In the genomic region with DNA sequence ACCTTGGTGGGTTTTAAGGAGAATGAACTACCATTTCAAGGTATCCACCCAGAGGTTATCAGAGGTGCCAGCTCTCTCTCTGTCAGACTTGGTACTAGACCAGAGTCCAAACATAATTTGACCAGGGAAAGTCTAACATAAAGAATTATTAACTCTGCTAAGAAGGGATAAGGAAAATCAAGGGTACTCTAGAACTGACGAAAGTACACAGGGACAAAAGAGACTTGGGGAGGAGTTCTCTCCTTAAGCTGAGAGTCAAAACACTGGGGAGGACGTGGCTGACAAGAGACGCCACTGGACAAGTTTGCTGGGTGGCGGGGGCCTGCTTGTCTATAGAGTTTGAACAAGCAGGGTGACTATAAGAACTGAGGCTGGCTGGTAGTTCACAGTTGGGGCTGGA, we compare ENCODE assay signal across 24 mouse cellular contexts. TPM values are rescaled to one million over a fixed set of nuclear protein-coding genes. Genes with fewer than 3 reads are reported as not detected.
DNase-seq lines count a peak whose midpoint lies in the region; ATAC-seq and TF ChIP-seq lines count a peak whose summit lies in the region.
"Had no signal": no experiment of that assay in that cellular context is flagged by ENCODE, and none has a peak within 500 bp of the region (broad histone marks: within the 10 kb centered on the region; RNA-seq: fewer than 3 reads in every experiment).

No protein-coding gene starts in this region.

- no peak overlapping the region for H3K9ac ChIP-seq in liver, embryonic 15.5 days
- no peak overlapping the region for H3K9ac ChIP-seq in liver, embryonic 12.5 days
- no peak overlapping the region for H3K9ac ChIP-seq in intestine, embryonic 15.5 days
- H3K9ac ChIP-seq in intestine, postnatal 0 days (ENCODE audit: low read depth, low read length): 0 out of 2 replicates have a peak overlapping the region, but pooled peaks have one; percentile 7
- H3K9ac ChIP-seq in stomach, embryonic 16.5 days (ENCODE audit: low read length): no peak overlapping the region
- no peak overlapping the region for H3K9ac ChIP-seq in hindbrain, embryonic 13.5 days
- no peak overlapping the region for H3K9ac ChIP-seq in forebrain, embryonic 13.5 days
- H3K9ac ChIP-seq: heart, embryonic 12.5 days; heart, embryonic 15.5 days; hindbrain, embryonic 14.5 days had no signal

- H3K27ac ChIP-seq in liver, embryonic 15.5 days (replicated peaks): peak overlapping the region; percentile 19; the same call in 1 of the 2 replicates
- no peak overlapping the region for H3K27ac ChIP-seq in liver, embryonic 12.5 days
- H3K27ac ChIP-seq in intestine, embryonic 15.5 days: no peak overlapping the region
- H3K27ac ChIP-seq in intestine, postnatal 0 days (ENCODE audit: low read depth, low read length): peak overlapping the region; percentile 86
- peak overlapping the region; percentile 56 for H3K27ac ChIP-seq in stomach, embryonic 16.5 days (ENCODE audit: low read length)
- H3K27ac ChIP-seq in hindbrain, embryonic 13.5 days: no peak overlapping the region
- no peak overlapping the region for H3K27ac ChIP-seq in forebrain, embryonic 13.5 days
- H3K27ac ChIP-seq: forebrain, embryonic 10.5 days; heart, embryonic 15.5 days; hindbrain, embryonic 10.5 days; hindbrain, embryonic 14.5 days had no signal

- H3K4me3 ChIP-seq in liver, embryonic 15.5 days (replicated peaks): no peak overlapping the region
- H3K4me3 ChIP-seq in liver, embryonic 12.5 days: no peak overlapping the region
- H3K4me3 ChIP-seq in intestine, embryonic 15.5 days (replicated peaks): no peak overlapping the region
- H3K4me3 ChIP-seq in intestine, postnatal 0 days (ENCODE audit: low read depth, low read length): no peak overlapping the region
- H3K4me3 ChIP-seq in stomach, embryonic 16.5 days (replicated peaks; ENCODE audit: low read length): no peak overlapping the region
- no peak overlapping the region for H3K4me3 ChIP-seq in hindbrain, embryonic 13.5 days
- no peak overlapping the region for H3K4me3 ChIP-seq in forebrain, embryonic 13.5 days
- H3K4me3 ChIP-seq: forebrain, embryonic 10.5 days; heart, embryonic 12.5 days; heart, embryonic 15.5 days; hindbrain, embryonic 10.5 days had no signal

- H3K36me3 ChIP-seq in liver, embryonic 15.5 days (replicated peaks): no peaks in the 10 kb centered on the region
- H3K36me3 ChIP-seq in liver, embryonic 12.5 days: no peaks in the 10 kb centered on the region
- no peaks in the 10 kb centered on the region for H3K36me3 ChIP-seq in intestine, embryonic 15.5 days
- no peaks in the 10 kb centered on the region; the same call in 1 of the 2 replicates for H3K36me3 ChIP-seq in intestine, postnatal 0 days (ENCODE audit: control insufficient read depth, insufficient read depth)
- H3K36me3 ChIP-seq in stomach, embryonic 16.5 days (ENCODE audit: control insufficient read depth, insufficient read depth, low read length): no peaks in the 10 kb centered on the region
- H3K36me3 ChIP-seq in hindbrain, embryonic 13.5 days: no peaks in the 10 kb centered on the region
- no peaks in the 10 kb centered on the region for H3K36me3 ChIP-seq in forebrain, embryonic 13.5 days (ENCODE audit: poor library complexity, severe bottlenecking)
- H3K36me3 ChIP-seq: forebrain, embryonic 10.5 days; heart, embryonic 12.5 days; heart, embryonic 15.5 days; hindbrain, embryonic 10.5 days had no signal

- ATAC-seq in liver, embryonic 15.5 days (ENCODE audit: insufficient read depth): no peak
- no peak for ATAC-seq in liver, embryonic 12.5 days
- 0 out of 2 replicates have a peak, but pooled peaks have one; percentile 2 for ATAC-seq in intestine, embryonic 15.5 days
- ATAC-seq in intestine, postnatal 0 days: peak; percentile 29
- no peak for ATAC-seq in stomach, embryonic 16.5 days (ENCODE audit: insufficient read depth, low FRiP score)
- ATAC-seq in hindbrain, embryonic 13.5 days (ENCODE audit: low FRiP score): no peak
- no peak for ATAC-seq in forebrain, embryonic 13.5 days
- ATAC-seq: activated CD4-positive, CD25-positive, alpha-beta regulatory T cell, adult 4 months; forebrain, embryonic 14.5 days had no signal

- WGBS in liver, embryonic 15.5 days (ENCODE audit: insufficient replicate concordance): 77% methylated on average over 4 of the region's 4 CpGs
- WGBS in liver, embryonic 12.5 days (ENCODE audit: insufficient replicate concordance): 79% methylated on average over 4 of the region's 4 CpGs
- WGBS in intestine, embryonic 15.5 days: 67% methylated on average over 4 of the region's 4 CpGs
- 44% methylated on average over 4 of the region's 4 CpGs for WGBS in intestine, postnatal 0 days
- WGBS in stomach, embryonic 16.5 days: 64% methylated on average over 4 of the region's 4 CpGs
- 90% methylated on average over 4 of the region's 4 CpGs for WGBS in hindbrain, embryonic 13.5 days
- 83% methylated on average over 4 of the region's 4 CpGs for WGBS in forebrain, embryonic 13.5 days

- H3K4me1 ChIP-seq in liver, embryonic 15.5 days (replicated peaks): peaks cover 68% of the 10 kb centered on the region
- peaks cover 79% of the 10 kb centered on the region for H3K4me1 ChIP-seq in liver, embryonic 12.5 days
- 0 out of 2 replicates have a peak, but pooled peaks cover 14% of the 10 kb centered on the region for H3K4me1 ChIP-seq in intestine, embryonic 15.5 days (replicated peaks)
- peaks cover 18% of the 10 kb centered on the region for H3K4me1 ChIP-seq in intestine, postnatal 0 days (replicated peaks; ENCODE audit: control insufficient read depth, insufficient read depth, low read length)
- H3K4me1 ChIP-seq in stomach, embryonic 16.5 days (ENCODE audit: control insufficient read depth, insufficient read depth, low read length): peaks cover 25% of the 10 kb centered on the region
- no peaks in the 10 kb centered on the region for H3K4me1 ChIP-seq in hindbrain, embryonic 13.5 days (replicated peaks)
- H3K4me1 ChIP-seq in forebrain, embryonic 13.5 days: no peaks in the 10 kb centered on the region

- TF ChIP-seq CTCF in intestine, postnatal 0 days (IDR thresholded peaks at IDR 0.05; ENCODE audit: low read depth): no peak

- no peak for DNase-seq in B cell, adult 2 months
- DNase-seq: adrenal gland, adult 8-10 months; adrenal gland, postnatal 25 days; cerebellum, adult 18-20 months; cerebellum, adult 9-10 months; cerebellum, postnatal 14 days; gastrocnemius, postnatal 25 days; heart, adult 18-20 months; heart, postnatal 10 days; heart, postnatal 36 days had no signal

- H3K9me3 ChIP-seq in liver, embryonic 15.5 days (replicated peaks): no peaks in the 10 kb centered on the region
- no peaks in the 10 kb centered on the region for H3K9me3 ChIP-seq in liver, embryonic 12.5 days (replicated peaks)
- no peaks in the 10 kb centered on the region for H3K9me3 ChIP-seq in intestine, embryonic 15.5 days
- no peaks in the 10 kb centered on the region for H3K9me3 ChIP-seq in intestine, postnatal 0 days (ENCODE audit: control insufficient read depth)
- H3K9me3 ChIP-seq in stomach, embryonic 16.5 days (replicated peaks; ENCODE audit: control insufficient read depth, low read length): no peaks in the 10 kb centered on the region
- H3K9me3 ChIP-seq in hindbrain, embryonic 13.5 days: no peaks in the 10 kb centered on the region
- H3K9me3 ChIP-seq in forebrain, embryonic 13.5 days (replicated peaks): no peaks in the 10 kb centered on the region
- H3K9me3 ChIP-seq: forebrain, embryonic 10.5 days; heart, embryonic 12.5 days; heart, embryonic 15.5 days; hindbrain, embryonic 10.5 days had no signal

- no peaks in the 10 kb centered on the region for H3K27me3 ChIP-seq in liver, embryonic 15.5 days
- H3K27me3 ChIP-seq in liver, embryonic 12.5 days (replicated peaks): 0 out of 2 replicates have a peak, but pooled peaks cover 5% of the 10 kb centered on the region
- H3K27me3 ChIP-seq in intestine, embryonic 15.5 days (replicated peaks): no peaks in the 10 kb centered on the region
- H3K27me3 ChIP-seq in intestine, postnatal 0 days (replicated peaks; ENCODE audit: control insufficient read depth, insufficient read depth, low read length): no peaks in the 10 kb centered on the region
- H3K27me3 ChIP-seq in stomach, embryonic 16.5 days (ENCODE audit: control insufficient read depth, insufficient read depth, low read length): no peaks in the 10 kb centered on the region
- no peaks in the 10 kb centered on the region for H3K27me3 ChIP-seq in hindbrain, embryonic 13.5 days
- H3K27me3 ChIP-seq in forebrain, embryonic 13.5 days: no peaks in the 10 kb centered on the region

- no peak overlapping the region for H3K4me2 ChIP-seq in liver, embryonic 15.5 days
- H3K4me2 ChIP-seq in liver, embryonic 12.5 days: no peak overlapping the region
- H3K4me2 ChIP-seq in intestine, embryonic 15.5 days (replicated peaks): no peak overlapping the region
- H3K4me2 ChIP-seq in intestine, postnatal 0 days (replicated peaks; ENCODE audit: low read depth): 0 out of 2 replicates have a peak overlapping the region, but pooled peaks have one; percentile 7
- no peak overlapping the region for H3K4me2 ChIP-seq in stomach, embryonic 16.5 days (ENCODE audit: low read depth, low read length)
- no peak overlapping the region for H3K4me2 ChIP-seq in hindbrain, embryonic 13.5 days
- no peak overlapping the region for H3K4me2 ChIP-seq in forebrain, embryonic 13.5 days
- H3K4me2 ChIP-seq: heart, embryonic 12.5 days; heart, embryonic 15.5 days; hindbrain, embryonic 14.5 days had no signal

RNA-seq across cellular contexts. Expression of gene Coq2, which starts 28.4 kb away (rescaled TPM):
- 22.8 and 24.3 TPM in 2 replicates for polyA plus RNA-seq in liver, embryonic 15.5 days (2015; fragmentation: Nextera tagmentation; extraction: Ambion mirVana)
- 42.4 and 42.8 TPM in 2 replicates for polyA plus RNA-seq in liver, embryonic 12.5 days (2016; fragmentation: Nextera tagmentation; extraction: Ambion mirVana)
- 67.6 and 70.5 TPM in 2 replicates for polyA plus RNA-seq in intestine, embryonic 15.5 days (2015; fragmentation: Nextera tagmentation; extraction: Ambion mirVana)
- 30.8 and 32.4 TPM in 2 replicates for polyA plus RNA-seq in intestine, postnatal 0 days (2015; fragmentation: Nextera tagmentation; extraction: Ambion mirVana)
- 51.8 and 52.2 TPM in 2 replicates for polyA plus RNA-seq in stomach, embryonic 16.5 days (2015; fragmentation: Nextera tagmentation; extraction: Ambion mirVana)
- polyA plus RNA-seq in hindbrain, embryonic 13.5 days (2015; fragmentation: Nextera tagmentation; extraction: Ambion mirVana): 43.6 and 46.6 TPM in 2 replicates
- 42.7 and 43.6 TPM in 2 replicates for polyA plus RNA-seq in forebrain, embryonic 13.5 days (2015; fragmentation: Nextera tagmentation; extraction: Ambion mirVana)

Comparison
In these comparisons a context has a peak if more than half of its experiments do, and no peak if none do; other contexts are left out.
1. H3K27ac ChIP-seq: peak in liver, embryonic 15.5 days (single experiment), intestine, postnatal 0 days (single experiment) and stomach, embryonic 16.5 days (single experiment); none in liver, embryonic 12.5 days (single experiment), intestine, embryonic 15.5 days (single experiment), hindbrain, embryonic 13.5 days (single experiment) and forebrain, embryonic 13.5 days (single experiment).
2. ATAC-seq: peak in intestine, embryonic 15.5 days (single experiment) and intestine, postnatal 0 days (single experiment); none in liver, embryonic 15.5 days (single experiment), liver, embryonic 12.5 days (single experiment), stomach, embryonic 16.5 days (single experiment), hindbrain, embryonic 13.5 days (single experiment) and forebrain, embryonic 13.5 days (single experiment).